In the genomic region with DNA sequence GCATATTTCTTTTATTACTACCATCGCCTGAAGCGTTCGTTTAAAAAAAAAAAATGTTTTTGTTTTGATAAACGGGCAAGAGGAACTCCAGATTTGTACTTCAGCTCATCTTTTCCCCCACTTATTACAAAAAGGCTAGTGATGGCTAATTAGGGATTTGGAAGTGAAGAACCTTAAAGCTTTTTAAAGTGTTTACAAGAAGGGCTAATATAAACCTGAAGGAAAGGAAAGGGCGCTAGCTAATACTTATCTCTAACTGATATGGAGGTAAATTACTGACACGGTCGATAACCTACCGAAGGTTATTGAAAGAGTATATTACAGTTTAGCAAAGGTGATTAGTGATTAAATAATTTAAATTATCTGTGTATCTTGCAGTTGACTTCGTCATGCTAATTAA, we compare ENCODE assay signal across 8 mouse cellular contexts. TPM values are rescaled to one million over a fixed set of nuclear protein-coding genes. Genes with fewer than 3 reads are reported as not detected.
A peak's percentile ranks its signal among the peaks of the same experiment; 100 is the strongest.
DNase-seq lines count a peak whose midpoint lies in the region; ATAC-seq and TF ChIP-seq lines count a peak whose summit lies in the region.

No protein-coding gene starts in this region.

- H3K36me3 ChIP-seq in heart, adult 2 months (ENCODE audit: control insufficient read depth, insufficient read depth, low read length): peaks cover 9% of the 10 kb centered on the region
- peaks cover 4% of the 10 kb centered on the region for H3K36me3 ChIP-seq in C2C12 (ENCODE audit: control insufficient read depth, insufficient read depth)
- no peaks in the 10 kb centered on the region for H3K36me3 ChIP-seq in forebrain, embryonic 11.5 days (ENCODE audit: control insufficient read depth, insufficient read depth, low read length)
- H3K36me3 ChIP-seq in liver, embryonic 12.5 days: peaks cover 3% of the 10 kb centered on the region; the same call in 1 of the 2 replicates

- no peak overlapping the region; the same call in 1 of the 2 replicates for H3K9ac ChIP-seq in heart, adult 2 months (ENCODE audit: low read depth, low read length)
- H3K9ac ChIP-seq in forebrain, embryonic 11.5 days (ENCODE audit: low read length): peak overlapping the region; percentile 99
- H3K9ac ChIP-seq in liver, embryonic 12.5 days: peak overlapping the region; percentile 96

- H3K79me2 ChIP-seq in heart, adult 2 months (replicated peaks; ENCODE audit: control insufficient read depth, insufficient read depth, low read length): no peaks in the 10 kb centered on the region
- H3K79me2 ChIP-seq in C2C12 (ENCODE audit: control insufficient read depth, insufficient read depth): peaks cover 39% of the 10 kb centered on the region

- no peak for DNase-seq in heart, adult 2 months
- DNase-seq in heart, postnatal 10 days: no peak
- DNase-seq in forebrain, embryonic 11.5 days (ENCODE audit: low spot score): no peak
- no peak for DNase-seq in layer of hippocampus, adult 11-12 months (ENCODE audit: low spot score)
- DNase-seq in spleen, postnatal 10 days (ENCODE audit: low spot score in 2 of 2): no peak
- DNase-seq in layer of hippocampus, adult 18-20 months (ENCODE audit: low spot score in 2 of 2): no peak

- TF ChIP-seq CTCF in heart, adult 2 months (IDR thresholded peaks at IDR 0.05): no peak
- TF ChIP-seq CTCF in C2C12 (IDR thresholded peaks at IDR 0.05; ENCODE audit: control insufficient read depth, insufficient read depth, insufficient read length): no peak

- H3K27me3 ChIP-seq in heart, adult 2 months (ENCODE audit: control insufficient read depth, insufficient read depth, low read length): no peaks in the 10 kb centered on the region
- H3K27me3 ChIP-seq in C2C12 (ENCODE audit: control insufficient read depth, insufficient read depth, insufficient read length): no peaks in the 10 kb centered on the region
- H3K27me3 ChIP-seq in forebrain, embryonic 11.5 days (ENCODE audit: control insufficient read depth, insufficient read depth, low read length): no peaks in the 10 kb centered on the region
- no peaks in the 10 kb centered on the region for H3K27me3 ChIP-seq in liver, embryonic 12.5 days (replicated peaks)

- no peak overlapping the region for H3ac ChIP-seq in C2C12 (ENCODE audit: control insufficient read depth, insufficient read length, low read depth)

- intact Hi-C loops in heart, adult 2 months (cut with DNase I): loop anchor here (5.0 to 10.0 kb wide), 4 partner anchors 46 to 466 kb away; a partner anchor contains a TSS
- intact Hi-C loops in heart, postnatal 10 days (cut with DNase I): loop anchor here (2.0 to 10.0 kb wide), 3 partner anchors 171 to 379 kb away; a partner anchor contains a TSS

- TF ChIP-seq POLR2A in heart, adult 2 months (IDR thresholded peaks at IDR 0.05; ENCODE audit: insufficient read depth, low read depth, low read length): no peak

- H3K9me3 ChIP-seq in forebrain, embryonic 11.5 days (ENCODE audit: control insufficient read depth, low read length): no peaks in the 10 kb centered on the region
- no peaks in the 10 kb centered on the region for H3K9me3 ChIP-seq in liver, embryonic 12.5 days (replicated peaks)

- H3K27ac ChIP-seq in heart, adult 2 months: peak overlapping the region; percentile 94
- H3K27ac ChIP-seq in forebrain, embryonic 11.5 days (ENCODE audit: low read depth, low read length): peak overlapping the region; percentile 99
- peak overlapping the region; percentile 99 for H3K27ac ChIP-seq in liver, embryonic 12.5 days

- peak overlapping the region; percentile 54 for H3K4me2 ChIP-seq in forebrain, embryonic 11.5 days (ENCODE audit: low read depth, low read length, severe bottlenecking)
- peak overlapping the region; percentile 78 for H3K4me2 ChIP-seq in liver, embryonic 12.5 days

- H3K4me1 ChIP-seq in heart, adult 2 months (ENCODE audit: control insufficient read depth, insufficient read depth, low read length): peaks cover 2% of the 10 kb centered on the region; the same call in 1 of the 2 replicates
- peaks cover 3% of the 10 kb centered on the region; the same call in 1 of the 2 replicates for H3K4me1 ChIP-seq in forebrain, embryonic 11.5 days (replicated peaks; ENCODE audit: control insufficient read depth, insufficient read depth, low read length)
- peaks cover 19% of the 10 kb centered on the region for H3K4me1 ChIP-seq in liver, embryonic 12.5 days

- H3K79me3 ChIP-seq in C2C12 (ENCODE audit: low read depth): peaks cover 26% of the 10 kb centered on the region

- 3% methylated on average over 9 of the region's 9 CpGs for WGBS in heart, adult 2 months
- 2% methylated on average over 9 of the region's 9 CpGs for WGBS in forebrain, embryonic 11.5 days
- 3% methylated on average over 9 of the region's 9 CpGs for WGBS in liver, embryonic 12.5 days (ENCODE audit: insufficient replicate concordance)

- ATAC-seq in forebrain, embryonic 11.5 days (replicated peaks; ENCODE audit: low FRiP score): no peak
- ATAC-seq in liver, embryonic 12.5 days: no peak

- peak overlapping the region; percentile 71 for H3K4me3 ChIP-seq in heart, adult 2 months
- H3K4me3 ChIP-seq in C2C12 (ENCODE audit: insufficient read depth, poor library complexity, severe bottlenecking): peak overlapping the region; percentile 63
- H3K4me3 ChIP-seq in forebrain, embryonic 11.5 days (ENCODE audit: low read depth, low read length): peak overlapping the region; percentile 99
- peak overlapping the region; percentile 89 for H3K4me3 ChIP-seq in liver, embryonic 12.5 days

- no peak for TF ChIP-seq EP300 in heart, adult 2 months (IDR thresholded peaks at IDR 0.05; ENCODE audit: insufficient read depth, low read depth, low read length)

TF ChIP-seq in C2C12, 6 proteins besides CTCF, POLR2A, EP300 and RAD21:
- TF ChIP-seq MYOG (IDR thresholded peaks at IDR 0.05; ENCODE audit: control insufficient read depth, extremely low read depth, insufficient read length): no peak
- no peak for TF ChIP-seq FOSL1 (IDR thresholded peaks at IDR 0.05; ENCODE audit: insufficient read depth, low read length, poor library complexity, severe bottlenecking)
- TF ChIP-seq MYOD1 (IDR thresholded peaks at IDR 0.05; ENCODE audit: control insufficient read depth, insufficient read length, low read depth): no peak
- TF ChIP-seq MAX (IDR thresholded peaks at IDR 0.05): no peak
- no peak for TF ChIP-seq USF1 (IDR thresholded peaks at IDR 0.05; ENCODE audit: low read depth)
- no peak for TF ChIP-seq CEBPB (IDR thresholded peaks at IDR 0.05; ENCODE audit: low read depth)

RNA-seq across cellular contexts. Expression of a gene that starts 0.9 kb away (rescaled TPM):
- 10 to 100 TPM; 29.0 to 29.3 TPM for total RNA-seq in heart, adult 2 months (2021)
- polyA plus RNA-seq in heart, adult 2 months (2012; rRNA removed): 2.6 and 6.4 TPM in 2 replicates
- 10 to 100 TPM; 35.2 to 41.7 TPM for total RNA-seq in heart, postnatal 10 days (2021)
- 3.6 TPM for polyA plus RNA-seq in C2C12 (2012; fragmentation: generic; extraction: Trizol)
- polyA plus RNA-seq in forebrain, embryonic 11.5 days (2014; fragmentation: Nextera tagmentation; extraction: Ambion mirVana): 144 and 152 TPM in 2 replicates
- polyA plus RNA-seq in liver, embryonic 12.5 days (2016; fragmentation: Nextera tagmentation; extraction: Ambion mirVana): 34.7 and 34.9 TPM in 2 replicates
- total RNA-seq in layer of hippocampus, adult 18-20 months (2021): 10 to 100 TPM; 72.6 to 73.4 TPM
